8 mouse cellular contexts compared by ENCODE assay signal in genomic region chr8:45332685-45333409, GRCm38 (mm10). TPM values are rescaled to one million over a fixed set of nuclear protein-coding genes. Genes with fewer than 3 reads are reported as not detected.
DNase-seq lines count a peak whose midpoint lies in the region; ATAC-seq and TF ChIP-seq lines count a peak whose summit lies in the region.

Gene Cyp4v3 (minus strand): TSS chr8:45333216.

- TF ChIP-seq CTCF in ES-Bruce4 (IDR thresholded peaks at IDR 0.05; ENCODE audit: low read depth, low read length) = no peak

- peaks cover 7% of the 10 kb centered on the region for H3K27me3 ChIP-seq in ES-Bruce4 (ENCODE audit: control insufficient read depth, insufficient read depth, low read length, poor library complexity, severe bottlenecking)
- H3K27me3 ChIP-seq in hindbrain, embryonic 12.5 days = peaks cover 14% of the 10 kb centered on the region

- H3K4me3 ChIP-seq in ES-Bruce4 (ENCODE audit: low read depth, low read length) = peak within 1 kb of the TSS; percentile 48
- H3K4me3 ChIP-seq in brown adipose tissue, adult 24 weeks (ENCODE audit: insufficient read depth, low read depth, low read length) = peak within 1 kb of the TSS; percentile 69
- peak within 1 kb of the TSS; percentile 55 for H3K4me3 ChIP-seq in hindbrain, embryonic 12.5 days

- TF ChIP-seq EP300 in ES-Bruce4 (IDR thresholded peaks at IDR 0.05; ENCODE audit: insufficient read depth, low read depth, low read length) = no peak

- 0 out of 2 replicates have a peak, but pooled peaks cover 2% of the 10 kb centered on the region for H3K9me3 ChIP-seq in ES-Bruce4 (replicated peaks; ENCODE audit: control insufficient read depth, insufficient read depth, low read length, poor library complexity, severe bottlenecking)
- H3K9me3 ChIP-seq in hindbrain, embryonic 12.5 days (replicated peaks) = no peaks in the 10 kb centered on the region

- H3K4me1 ChIP-seq in ES-Bruce4 (ENCODE audit: control insufficient read depth, insufficient read depth, low read length) = no peaks in the 10 kb centered on the region
- peaks cover 6% of the 10 kb centered on the region for H3K4me1 ChIP-seq in brown adipose tissue, adult 24 weeks (ENCODE audit: control insufficient read depth, insufficient read depth, insufficient read length, low read length)
- peaks cover 7% of the 10 kb centered on the region for H3K4me1 ChIP-seq in hindbrain, embryonic 12.5 days

- no peak within 1 kb of the TSS for H3K27ac ChIP-seq in ES-Bruce4 (ENCODE audit: insufficient read depth, low read length)
- peak within 1 kb of the TSS; percentile 74 for H3K27ac ChIP-seq in brown adipose tissue, adult 24 weeks (replicated peaks; ENCODE audit: low read depth, low read length)
- H3K27ac ChIP-seq in hindbrain, embryonic 12.5 days = no peak within 1 kb of the TSS

- WGBS in hindbrain, embryonic 12.5 days = under 1% methylated on average over 44 of the region's 44 CpGs

- ATAC-seq in hindbrain, embryonic 12.5 days (ENCODE audit: low FRiP score) = peak; percentile 69

- H3K36me3 ChIP-seq in ES-Bruce4 (ENCODE audit: control insufficient read depth, insufficient read depth, low read length, poor library complexity, severe bottlenecking) = no peaks in the 10 kb centered on the region
- H3K36me3 ChIP-seq in hindbrain, embryonic 12.5 days = no peaks in the 10 kb centered on the region

- TF ChIP-seq POLR2A in ES-Bruce4 (IDR thresholded peaks at IDR 0.05; ENCODE audit: insufficient read depth, low read length) = no peak

- H3K4me2 ChIP-seq in hindbrain, embryonic 12.5 days (replicated peaks) = peak within 1 kb of the TSS; percentile 88

- peak; percentile 14 to 23 for DNase-seq in frontal cortex, postnatal 14 days (ENCODE audit: low spot score in 2 of 2)
- peak; percentile 39 to 54 for DNase-seq in layer of hippocampus, postnatal 36 days
- peak; percentile 80 to 81 for DNase-seq in lung, postnatal 4 days
- DNase-seq in retina, postnatal 1 day = peak; percentile 79
- DNase-seq in thymus, postnatal 4 days = peak; percentile 69

- H3K9ac ChIP-seq in ES-Bruce4 (ENCODE audit: low read depth, poor library complexity, severe bottlenecking) = peak within 1 kb of the TSS; percentile 2; the same call in 1 of the 2 replicates
- H3K9ac ChIP-seq in hindbrain, embryonic 12.5 days = peak within 1 kb of the TSS; percentile 59

RNA-seq across cellular contexts. Expression of gene Cyp4v3, which starts in this region (rescaled TPM):
- 0.63 and 0.87 TPM in 2 replicates for polyA plus RNA-seq in ES-Bruce4 (2011; ENCODE audit: insufficient read depth, insufficient read length, low read depth, missing spikeins)
- 29.3 and 45.5 TPM in 2 replicates for polyA plus RNA-seq in brown adipose tissue, adult 24 weeks (2012; ENCODE audit: insufficient read depth, insufficient read length, missing spikeins)
- polyA plus RNA-seq in hindbrain, embryonic 12.5 days (2016; fragmentation: Nextera tagmentation; extraction: Ambion mirVana) = 1.2 and 1.4 TPM in 2 replicates
- 1 to 10 TPM; 6.6 to 6.8 TPM for total RNA-seq in layer of hippocampus, postnatal 36 days (2021)

Comparison
In these comparisons a context has a peak if more than half of its experiments do, and no peak if none do; other contexts are left out.
1. RNA of gene Cyp4v3 (polyA plus RNA-seq): 29.3 to 45.5 TPM in brown adipose tissue, adult 24 weeks; 1.2 to 1.4 TPM in hindbrain, embryonic 12.5 days and 0.63 to 0.87 TPM in ES-Bruce4; every median in the first group is over 10 times any median in the second.
2. DNase-seq: peak in every context shown above with its lines; median percentile 80 in lung, postnatal 4 days; 79 in retina, postnatal 1 day; 69 in thymus, postnatal 4 days; 46 in layer of hippocampus, postnatal 36 days; 18 in frontal cortex, postnatal 14 days.
3. Peak in every context shown above with its lines, with median percentiles within 50 percentile points of each other: H3K4me3 ChIP-seq.